25 mouse cellular contexts compared by ENCODE assay signal in the genomic region with DNA sequence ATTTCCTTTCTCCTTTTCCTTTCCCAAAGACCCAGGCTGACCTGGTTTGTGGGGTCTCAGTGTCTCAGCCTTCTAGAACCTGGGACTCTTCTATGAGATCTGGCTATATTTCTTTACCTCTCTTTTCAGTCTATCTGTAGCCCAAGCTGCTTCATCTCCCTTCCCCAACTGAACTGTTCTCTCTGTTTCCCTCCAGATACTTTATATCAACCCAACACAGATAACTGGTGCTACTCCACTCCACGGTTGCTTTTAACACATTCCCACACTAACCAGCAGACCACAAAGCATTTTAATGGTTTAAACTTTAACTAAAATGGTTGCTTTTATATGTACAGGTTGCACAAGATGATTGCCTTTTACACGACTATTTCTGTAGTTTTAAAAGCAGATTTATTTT. TPM values are rescaled to one million over a fixed set of nuclear protein-coding genes. Genes with fewer than 3 reads are reported as not detected.
DNase-seq lines count a peak whose midpoint lies in the region; ATAC-seq and TF ChIP-seq lines count a peak whose summit lies in the region.
"Had no signal": no experiment of that assay in that cellular context is flagged by ENCODE, and none has a peak within 500 bp of the region (broad histone marks: within the 10 kb centered on the region; RNA-seq: fewer than 3 reads in every experiment).

No protein-coding gene starts in this region.

- H3K4me1 ChIP-seq in kidney, adult 2 months (ENCODE audit: control insufficient read depth, insufficient read depth, low read length) = peaks cover 4% of the 10 kb centered on the region
- H3K4me1 ChIP-seq in liver, embryonic 13.5 days (replicated peaks) = no peaks in the 10 kb centered on the region
- H3K4me1 ChIP-seq in liver, embryonic 16.5 days (ENCODE audit: control insufficient read depth, low read depth, low read length) = no peaks in the 10 kb centered on the region
- H3K4me1 ChIP-seq: embryonic facial prominence, embryonic 15.5 days; forebrain, embryonic 15.5 days; heart, embryonic 12.5 days; hindbrain, embryonic 10.5 days had no signal

- DNase-seq in kidney, adult 2 months = no peak
- DNase-seq in kidney, postnatal 4 days = no peak
- no peak for DNase-seq in liver, embryonic 13.5 days
- DNase-seq in liver = no peak
- no peak for DNase-seq in thymus, postnatal 4 days
- DNase-seq in layer of hippocampus, postnatal 10 days (ENCODE audit: low spot score in 2 of 2) = no peak
- DNase-seq: adrenal gland, postnatal 25 days; cerebellum, adult 18-20 months; cerebellum, postnatal 10 days; embryo, embryonic 11 days; gastrocnemius, postnatal 10 days; heart, adult 2 months had no signal

- no peak overlapping the region for H3K4me3 ChIP-seq in kidney, adult 2 months (ENCODE audit: insufficient read depth, low read depth, low read length)
- H3K4me3 ChIP-seq in liver, embryonic 13.5 days (replicated peaks) = no peak overlapping the region
- H3K4me3 ChIP-seq in liver, embryonic 16.5 days (ENCODE audit: low read depth, low read length) = no peak overlapping the region
- H3K4me3 ChIP-seq: embryonic facial prominence, embryonic 15.5 days; erythroblast, embryonic 14.5 days; forebrain, embryonic 15.5 days; heart, adult 2 months; heart, embryonic 12.5 days; hindbrain, embryonic 10.5 days had no signal

- 31% methylated on average over 2 of the region's 2 CpGs for WGBS in kidney, adult 2 months
- WGBS in liver, embryonic 13.5 days (ENCODE audit: insufficient replicate concordance) = 20% methylated on average over 2 of the region's 2 CpGs
- 13% methylated on average over 2 of the region's 2 CpGs for WGBS in liver, embryonic 16.5 days (ENCODE audit: insufficient replicate concordance)

- no peaks in the 10 kb centered on the region for H3K9me3 ChIP-seq in liver, embryonic 13.5 days (replicated peaks)
- H3K9me3 ChIP-seq in liver, embryonic 16.5 days (replicated peaks; ENCODE audit: control insufficient read depth, low read length) = no peaks in the 10 kb centered on the region
- H3K9me3 ChIP-seq: embryonic facial prominence, embryonic 15.5 days; forebrain, embryonic 15.5 days; heart, embryonic 12.5 days; hindbrain, embryonic 10.5 days had no signal

- no peak for TF ChIP-seq CTCF in kidney, adult 2 months (conservative IDR thresholded peaks at IDR 0.05; ENCODE audit: insufficient read depth, insufficient read length, low read depth, low read length)

- no peak overlapping the region for H3K9ac ChIP-seq in liver, embryonic 13.5 days
- H3K9ac ChIP-seq in liver, embryonic 16.5 days (ENCODE audit: low read depth, low read length) = no peak overlapping the region
- H3K9ac ChIP-seq: embryonic facial prominence, embryonic 15.5 days; forebrain, embryonic 15.5 days; heart, embryonic 12.5 days; hindbrain, embryonic 14.5 days had no signal

- H3K27me3 ChIP-seq in kidney, adult 2 months (replicated peaks; ENCODE audit: control insufficient read depth, insufficient read depth, low read length) = no peaks in the 10 kb centered on the region
- no peaks in the 10 kb centered on the region for H3K27me3 ChIP-seq in liver, embryonic 13.5 days
- H3K27me3 ChIP-seq in liver, embryonic 16.5 days (ENCODE audit: control insufficient read depth, insufficient read depth, low read depth, low read length) = no peaks in the 10 kb centered on the region
- H3K27me3 ChIP-seq: CH12.LX; embryonic facial prominence, embryonic 15.5 days; forebrain, embryonic 15.5 days; heart, embryonic 12.5 days; Patski had no signal

- no peak for TF ChIP-seq POLR2A in kidney, adult 2 months (IDR thresholded peaks at IDR 0.05; ENCODE audit: low read depth, low read length)

- H3K27ac ChIP-seq in kidney, adult 2 months (ENCODE audit: insufficient read depth, low read depth, low read length) = peak overlapping the region; percentile 29
- H3K27ac ChIP-seq in liver, embryonic 13.5 days = no peak overlapping the region
- no peak overlapping the region for H3K27ac ChIP-seq in liver, embryonic 16.5 days (ENCODE audit: low read length)
- H3K27ac ChIP-seq: embryonic facial prominence, embryonic 15.5 days; forebrain, embryonic 15.5 days; heart, adult 2 months; hindbrain, embryonic 10.5 days; hindbrain, embryonic 14.5 days had no signal

- peak; percentile 67 for ATAC-seq in liver, embryonic 13.5 days (ENCODE audit: low read depth)
- peak; percentile 43; the same call in 1 of the 2 replicates for ATAC-seq in liver, embryonic 16.5 days (ENCODE audit: low read depth)
- ATAC-seq: activated CD4-positive, CD25-positive, alpha-beta regulatory T cell, adult 4 months; forebrain, embryonic 15.5 days; Patski had no signal

- H3K36me3 ChIP-seq in kidney, adult 2 months (ENCODE audit: control insufficient read depth, insufficient read depth, low read length) = no peaks in the 10 kb centered on the region; the same call in 1 of the 2 replicates
- H3K36me3 ChIP-seq in liver, embryonic 13.5 days = no peaks in the 10 kb centered on the region
- no peaks in the 10 kb centered on the region for H3K36me3 ChIP-seq in liver, embryonic 16.5 days (ENCODE audit: control insufficient read depth, insufficient read depth)
- H3K36me3 ChIP-seq: embryonic facial prominence, embryonic 15.5 days; forebrain, embryonic 15.5 days; heart, embryonic 12.5 days; hindbrain, embryonic 10.5 days had no signal

- H3K4me2 ChIP-seq in liver, embryonic 13.5 days = no peak overlapping the region
- no peak overlapping the region for H3K4me2 ChIP-seq in liver, embryonic 16.5 days (ENCODE audit: low read depth, low read length)
- H3K4me2 ChIP-seq: embryonic facial prominence, embryonic 15.5 days; forebrain, embryonic 15.5 days; heart, embryonic 12.5 days; hindbrain, embryonic 14.5 days had no signal

RNA-seq across cellular contexts. Expression of gene Gatm, which starts 19.9 kb away (rescaled TPM):
- 1,128 and 1,147 TPM in 2 replicates for polyA plus RNA-seq in kidney, adult 2 months (2012; rRNA removed)
- 24.5 and 30.1 TPM in 2 replicates for polyA plus RNA-seq in liver, embryonic 13.5 days (2015; fragmentation: Nextera tagmentation; extraction: Ambion mirVana)
- 27.4 and 29.7 TPM in 2 replicates for polyA plus RNA-seq in liver, embryonic 16.5 days (2015; fragmentation: Nextera tagmentation; extraction: Ambion mirVana)
- total RNA-seq in layer of hippocampus, postnatal 10 days (2021) = 10 to 100 TPM; 66.9 to 67.1 TPM

RNA-seq across cellular contexts. Expression of gene AA467197, which starts 45.6 kb away (rescaled TPM):
- 0.19 and 0.24 TPM in 2 replicates for polyA plus RNA-seq in kidney, adult 2 months (2012; rRNA removed)
- polyA plus RNA-seq in liver, embryonic 13.5 days (2015; fragmentation: Nextera tagmentation; extraction: Ambion mirVana) = 0.27 and 0.50 TPM in 2 replicates
- 1.7 and 2.5 TPM in 2 replicates for polyA plus RNA-seq in liver, embryonic 16.5 days (2015; fragmentation: Nextera tagmentation; extraction: Ambion mirVana)
- under 1 TPM in 1 of 2 experiments, not detected in 1; 0.48 TPM for total RNA-seq in layer of hippocampus, postnatal 10 days (2021)
- total RNA-seq: gastrocnemius, postnatal 4 days; heart, postnatal 25 days had no signal
- polyA plus RNA-seq: embryonic facial prominence, embryonic 11.5 days; erythroblast, embryonic 14.5 days; forebrain, embryonic 15.5 days; heart, adult 2 months; heart, embryonic 12.5 days had no signal

Comparison
In these comparisons a context has a peak if more than half of its experiments do, and no peak if none do; other contexts are left out.
1. RNA of gene Gatm, which starts 19.9 kb away (polyA plus RNA-seq): 1,128 to 1,147 TPM in kidney, adult 2 months; 27.4 to 29.7 TPM in liver, embryonic 16.5 days and 24.5 to 30.1 TPM in liver, embryonic 13.5 days; every median in the first group is over 10 times any median in the second.